Mouse (Mus musculus) small intestine, adult 2 months (tissue): ENCODE results near the gene Chil1.

Experiments used
- CTCF ChIP-seq: fragments of 200-500 bp; IDR thresholded peaks from 2 replicates; pipeline ENCODE4 v1.5.1; 2012; ENCODE audit warnings: low read depth, mild to moderate bottlenecking, control low read depth, inconsistent platforms, low read length, moderate library complexity, mixed read lengths; ENCODE audit not compliant: insufficient replicate concordance, insufficient read length; ENCODE audit errors: extremely low read depth
- POLR2A ChIP-seq: fragments of 200-500 bp; IDR thresholded peaks from 2 replicates; pipeline ENCODE4 v1.6.1; 2012; ENCODE audit warnings: low read depth, mild to moderate bottlenecking, control low read depth, inconsistent platforms, low read length, moderate library complexity

GRCm38 (mm10) chr1:134195117-134195516, 13.1 kb downstream of the Chil1 start:
- TF ChIP-seq POLR2A (no peak), CTCF (no peak)
